Comparison of ENCODE assay signal across 12 mouse cellular contexts in the genomic region with DNA sequence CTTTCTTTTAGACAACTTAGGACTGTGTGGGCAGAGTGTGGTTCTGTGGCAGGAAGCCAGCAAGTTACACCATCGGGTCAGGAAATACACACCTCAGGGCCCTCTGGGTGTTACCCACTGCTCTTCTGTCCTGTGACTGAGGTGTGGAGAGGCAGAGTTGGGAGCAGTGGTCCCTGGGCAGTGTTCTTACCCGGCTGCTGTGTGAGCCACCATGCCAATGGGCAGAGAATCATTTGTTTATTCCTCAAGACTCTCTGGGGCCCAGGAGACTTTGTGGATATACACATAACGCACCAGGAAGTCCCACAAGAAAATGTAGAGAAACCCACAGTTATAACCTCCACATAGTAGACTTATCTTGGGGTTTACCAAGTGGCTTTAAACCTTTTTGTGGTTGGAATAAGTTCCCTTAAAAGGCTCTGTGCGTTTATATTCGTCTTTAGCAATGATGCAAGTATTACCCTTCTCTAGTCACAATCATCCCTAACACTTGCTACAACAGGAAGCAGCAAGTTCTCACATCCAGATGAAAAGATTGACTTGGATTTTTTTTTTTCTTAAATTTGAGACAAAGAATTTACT.
DNase-seq lines count a peak whose midpoint lies in the region; ATAC-seq and TF ChIP-seq lines count a peak whose summit lies in the region.
"Had no signal": no experiment of that assay in that cellular context is flagged by ENCODE, and none has a peak within 500 bp of the region (broad histone marks: within the 10 kb centered on the region; RNA-seq: fewer than 3 reads in every experiment).

No protein-coding gene starts in this region.

- no peak overlapping the region for H3K4me3 ChIP-seq in liver, adult 2 months (ENCODE audit: insufficient read depth, low read depth, low read length)
- no peak overlapping the region for H3K4me3 ChIP-seq in cerebellum, adult 2 months (replicated peaks; ENCODE audit: insufficient read depth, low read depth, low read length)
- H3K4me3 ChIP-seq: neural tube, embryonic 13.5 days had no signal

- H3K36me3 ChIP-seq in liver, adult 2 months (ENCODE audit: control insufficient read depth, insufficient read depth, low read length): peaks cover 49% of the 10 kb centered on the region
- H3K36me3 ChIP-seq: neural tube, embryonic 13.5 days had no signal

- no peak overlapping the region for H3K9ac ChIP-seq in liver, adult 2 months (ENCODE audit: low read depth, low read length)
- H3K9ac ChIP-seq: neural tube, embryonic 13.5 days had no signal

- no peak for TF ChIP-seq POLR2A in liver, adult 2 months (IDR thresholded peaks at IDR 0.05; ENCODE audit: extremely low read depth, insufficient read depth, low read length)
- TF ChIP-seq POLR2A in cerebellum, adult 2 months (IDR thresholded peaks at IDR 0.05; ENCODE audit: borderline replicate concordance, insufficient read depth, low read length): no peak

- intact Hi-C loops in left cerebral cortex, postnatal 10 days (cut with DNase I): loop anchor here (10.0 kb wide), 1 partner anchor 201 kb away; a partner anchor contains a TSS

- H3K27me3 ChIP-seq in liver, adult 2 months (ENCODE audit: control insufficient read depth, insufficient read depth, low read length): no peaks in the 10 kb centered on the region
- H3K27me3 ChIP-seq in cerebellum, adult 2 months (ENCODE audit: control insufficient read depth, insufficient read depth, low read length): no peaks in the 10 kb centered on the region
- H3K27me3 ChIP-seq: neural tube, embryonic 13.5 days had no signal

- H3K4me1 ChIP-seq in liver, adult 2 months (ENCODE audit: control insufficient read depth, insufficient read depth, low read length): no peaks in the 10 kb centered on the region
- H3K4me1 ChIP-seq in cerebellum, adult 2 months (ENCODE audit: control insufficient read depth, insufficient read depth, low read length): no peaks in the 10 kb centered on the region
- H3K4me1 ChIP-seq: neural tube, embryonic 13.5 days had no signal

- peak; percentile 11 for DNase-seq in liver, adult 2 months (ENCODE audit: extremely low read depth, low read depth, low spot score)
- no peak for DNase-seq in liver
- peak; percentile 71 for DNase-seq in naive thymus-derived CD4-positive, alpha-beta T cell, adult 2 months (ENCODE audit: low read depth)
- peak; percentile 30 to 34 for DNase-seq in thymus, postnatal 10 days (ENCODE audit: low spot score in 2 of 2)
- DNase-seq in adrenal gland, postnatal 4 days (ENCODE audit: low spot score in 2 of 2): no peak
- DNase-seq in cerebellum, adult 2 months: no peak
- no peak for DNase-seq in left cerebral cortex, postnatal 10 days (ENCODE audit: extremely low spot score in 1 of 2, low spot score in 2 of 2)
- DNase-seq: gastrocnemius, postnatal 14 days; right cerebral cortex, postnatal 14 days had no signal

- 81% methylated on average over 5 of the region's 5 CpGs for WGBS in liver, adult 2 months
- WGBS in cerebellum, adult 2 months: 86% methylated on average over 5 of the region's 5 CpGs

- H3K27ac ChIP-seq in liver, adult 2 months (replicated peaks; ENCODE audit: insufficient read depth, low read depth, low read length): no peak overlapping the region
- H3K27ac ChIP-seq in cerebellum, adult 2 months (ENCODE audit: insufficient read depth, low read length): no peak overlapping the region
- H3K27ac ChIP-seq: kidney, postnatal 0 days; neural tube, embryonic 13.5 days had no signal

- H3K79me2 ChIP-seq in liver, adult 2 months (ENCODE audit: control insufficient read depth, insufficient read depth, low read length): no peaks in the 10 kb centered on the region; the same call in 1 of the 2 replicates

- TF ChIP-seq CTCF in liver, adult 2 months (IDR thresholded peaks at IDR 0.05; ENCODE audit: low read depth, low read length): no peak
- TF ChIP-seq CTCF in cerebellum, adult 2 months (IDR thresholded peaks at IDR 0.05; ENCODE audit: borderline replicate concordance, insufficient read depth, low read depth, low read length): no peak

- peak; percentile 72 for ATAC-seq in granulocyte monocyte progenitor cell, adult 5-6 weeks (replicated peaks; ENCODE audit: poor library complexity, severe bottlenecking)

Comparison
In these comparisons a context has a peak if more than half of its experiments do, and no peak if none do; other contexts are left out.
1. DNase-seq: peak in liver, adult 2 months (single experiment), naive thymus-derived CD4-positive, alpha-beta T cell, adult 2 months (single experiment) and thymus, postnatal 10 days (2 of 2); none in liver (single experiment), adrenal gland, postnatal 4 days (0 of 2), cerebellum, adult 2 months (0 of 2) and left cerebral cortex, postnatal 10 days (0 of 2).